Comparison of ENCODE assay signal across 8 mouse cellular contexts in the genomic region with DNA sequence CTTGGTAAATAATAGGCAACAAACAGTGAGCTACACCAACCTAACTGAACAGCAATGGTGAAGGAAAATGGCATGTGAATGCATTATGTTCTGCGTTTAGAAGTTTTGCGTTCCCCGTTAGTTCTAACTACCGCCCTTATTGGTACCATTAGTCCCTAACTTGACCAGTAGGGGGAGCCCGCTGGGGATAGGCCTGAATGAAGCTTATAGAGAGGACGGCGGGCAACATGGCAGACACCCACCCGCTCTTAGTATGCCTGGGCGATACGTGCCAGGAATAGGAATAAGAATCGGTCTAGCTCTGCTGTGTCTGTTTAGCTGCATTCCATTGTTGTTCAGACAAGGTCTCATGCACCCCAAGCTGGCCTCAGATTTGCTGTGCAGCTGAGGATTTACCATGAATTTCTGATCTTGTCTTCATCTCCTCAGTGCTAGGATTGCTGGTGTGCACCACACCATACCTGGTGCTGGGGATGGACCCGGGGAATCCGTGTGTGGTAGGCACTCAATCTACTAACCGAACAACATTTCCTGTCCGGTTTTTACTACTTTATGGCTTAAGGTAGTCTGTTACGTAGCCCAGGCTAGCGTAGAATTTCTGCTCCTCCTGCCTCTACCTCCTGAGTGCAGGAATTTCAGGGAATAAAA. TPM values are rescaled to one million over a fixed set of nuclear protein-coding genes. Genes with fewer than 3 reads are reported as not detected.
DNase-seq lines count a peak whose midpoint lies in the region; ATAC-seq and TF ChIP-seq lines count a peak whose summit lies in the region.

No protein-coding gene starts in this region.

- no peaks in the 10 kb centered on the region for H3K27me3 ChIP-seq in thymus, adult 2 months (ENCODE audit: control insufficient read depth, insufficient read depth, low read length)
- H3K27me3 ChIP-seq in forebrain, embryonic 14.5 days (replicated peaks; ENCODE audit: control insufficient read depth, insufficient read depth, low read length) = no peaks in the 10 kb centered on the region
- no peaks in the 10 kb centered on the region for H3K27me3 ChIP-seq in liver, embryonic 11.5 days (replicated peaks; ENCODE audit: control insufficient read depth, insufficient read depth, low read length)
- no peaks in the 10 kb centered on the region for H3K27me3 ChIP-seq in splenic B cell, adult 2 months (ENCODE audit: control insufficient read depth, insufficient read depth, low read length, poor library complexity, severe bottlenecking)

- no peak for DNase-seq in frontal cortex, postnatal 25 days (ENCODE audit: low spot score in 2 of 2)
- peak; percentile 29 for DNase-seq in thymus, adult 2 months
- no peak for DNase-seq in thymus, adult 18-20 months
- peak; percentile 80 for DNase-seq in forebrain, embryonic 14.5 days (ENCODE audit: low spot score)
- DNase-seq in liver, embryonic 11.5 days (ENCODE audit: low spot score) = peak; percentile 38
- DNase-seq in splenic B cell, adult 2 months (ENCODE audit: low read depth, low spot score) = peak; percentile 16
- no peak for DNase-seq in urinary bladder, postnatal 36 days (ENCODE audit: low spot score in 2 of 2)

- no peak overlapping the region; the same call in 1 of the 2 replicates for H3K9ac ChIP-seq in forebrain, embryonic 14.5 days (ENCODE audit: low read length)
- no peak overlapping the region for H3K9ac ChIP-seq in liver, embryonic 11.5 days (ENCODE audit: low read depth, low read length)

- H3K36me3 ChIP-seq in thymus, adult 2 months (ENCODE audit: control insufficient read depth, insufficient read depth, low read length) = no peaks in the 10 kb centered on the region
- H3K36me3 ChIP-seq in forebrain, embryonic 14.5 days (ENCODE audit: control insufficient read depth, insufficient read depth, low read length) = no peaks in the 10 kb centered on the region
- H3K36me3 ChIP-seq in liver, embryonic 11.5 days (ENCODE audit: control insufficient read depth, insufficient read depth, low read length) = no peaks in the 10 kb centered on the region
- no peaks in the 10 kb centered on the region for H3K36me3 ChIP-seq in splenic B cell, adult 2 months (ENCODE audit: control insufficient read depth, insufficient read depth, low read length, poor library complexity, severe bottlenecking)

- no peaks in the 10 kb centered on the region for H3K4me1 ChIP-seq in thymus, adult 2 months (replicated peaks; ENCODE audit: control insufficient read depth, insufficient read depth, low read length)
- H3K4me1 ChIP-seq in forebrain, embryonic 14.5 days (ENCODE audit: control insufficient read depth, insufficient read depth, low read length) = no peaks in the 10 kb centered on the region
- no peaks in the 10 kb centered on the region for H3K4me1 ChIP-seq in liver, embryonic 11.5 days (replicated peaks; ENCODE audit: control insufficient read depth, insufficient read depth, low read length)

- H3K9me3 ChIP-seq in forebrain, embryonic 14.5 days (replicated peaks; ENCODE audit: control insufficient read depth, low read length) = no peaks in the 10 kb centered on the region
- no peaks in the 10 kb centered on the region for H3K9me3 ChIP-seq in liver, embryonic 11.5 days (ENCODE audit: control insufficient read depth, low read length)

- no peak for TF ChIP-seq POLR2A in thymus, adult 2 months (IDR thresholded peaks at IDR 0.05; ENCODE audit: control insufficient read depth, extremely low read depth, insufficient read depth, low read length, poor library complexity)

- no peak for TF ChIP-seq CTCF in thymus, adult 2 months (IDR thresholded peaks at IDR 0.05; ENCODE audit: borderline replicate concordance, control insufficient read depth, extremely low read depth, insufficient read depth, low read length, poor library complexity)

- no peak overlapping the region for H3K27ac ChIP-seq in thymus, adult 2 months (ENCODE audit: control insufficient read depth, insufficient read depth, low read length)
- H3K27ac ChIP-seq in forebrain, embryonic 14.5 days (ENCODE audit: low read depth, low read length) = no peak overlapping the region
- H3K27ac ChIP-seq in liver, embryonic 11.5 days (ENCODE audit: low read depth, low read length) = no peak overlapping the region

- 71% methylated on average over 17 of the region's 17 CpGs for WGBS in thymus, adult 2 months
- 54% methylated on average over 17 of the region's 17 CpGs for WGBS in forebrain, embryonic 14.5 days
- WGBS in liver, embryonic 11.5 days = 36% methylated on average over 17 of the region's 17 CpGs

- no peak overlapping the region for H3K4me3 ChIP-seq in thymus, adult 2 months (ENCODE audit: control insufficient read depth, insufficient read depth, low read length)
- no peak overlapping the region for H3K4me3 ChIP-seq in forebrain, embryonic 14.5 days (ENCODE audit: low read depth, low read length)
- H3K4me3 ChIP-seq in liver, embryonic 11.5 days (ENCODE audit: low read depth, low read length) = peak overlapping the region; percentile 16; the same call in 1 of the 2 replicates

- H3K4me2 ChIP-seq in forebrain, embryonic 14.5 days (ENCODE audit: low read length) = 0 out of 2 replicates have a peak overlapping the region, but pooled peaks have one; percentile 3
- H3K4me2 ChIP-seq in liver, embryonic 11.5 days = peak overlapping the region; percentile 48

- peak; percentile 58 for ATAC-seq in frontal cortex, adult (ENCODE audit: low TSS enrichment)
- ATAC-seq in forebrain, embryonic 14.5 days = peak; percentile 89
- no peak; the same call in 1 of the 2 replicates for ATAC-seq in liver, embryonic 11.5 days (replicated peaks; ENCODE audit: low FRiP score)

RNA-seq across cellular contexts. Expression of gene Fermt2, which starts 21.3 kb away (rescaled TPM):
- polyA plus RNA-seq in thymus, adult 2 months (2012; rRNA removed) = 3.9 and 8.2 TPM in 2 replicates
- polyA plus RNA-seq in forebrain, embryonic 14.5 days (2014; fragmentation: Nextera tagmentation; extraction: Ambion mirVana) = 55.4 and 68.4 TPM in 2 replicates
- polyA plus RNA-seq in liver, embryonic 11.5 days (2014; fragmentation: Nextera tagmentation; extraction: Ambion mirVana) = 57.6 and 61.9 TPM in 2 replicates

Comparison
In these comparisons a context has a peak if more than half of its experiments do, and no peak if none do; other contexts are left out.
1. DNase-seq: peak in thymus, adult 2 months (single experiment), forebrain, embryonic 14.5 days (single experiment), liver, embryonic 11.5 days (single experiment) and splenic B cell, adult 2 months (single experiment); none in frontal cortex, postnatal 25 days (0 of 2), thymus, adult 18-20 months (0 of 2) and urinary bladder, postnatal 36 days (0 of 2).